Mouse (Mus musculus): ENCODE measurements around the gene Ccdc80. TPM values are rescaled to one million over a fixed set of nuclear protein-coding genes. Genes with fewer than 3 reads are reported as not detected.

Ccdc80 gene
- 104 and 105 TPM in 2 replicates for polyA plus RNA-seq (2015; fragmentation: Nextera tagmentation; extraction: Ambion mirVana)

- Histone ChIP-seq H3K4me3 (replicated peaks; ENCODE audit: low read length) (peak within 1 kb of the TSS; percentile 47), H3K36me3 (ENCODE audit: control insufficient read depth, insufficient read depth, low read length) (no peaks in the 10 kb centered on the region), H3K9ac (ENCODE audit: low read length) (peak within 1 kb of the TSS; percentile 71), H3K4me2 (ENCODE audit: low read depth, low read length) (peak within 1 kb of the TSS; percentile 55), H3K27me3 (ENCODE audit: control insufficient read depth, insufficient read depth, low read length) (no peaks in the 10 kb centered on the region), H3K27ac (ENCODE audit: low read length) (peak within 1 kb of the TSS; percentile 83), H3K4me1 (ENCODE audit: control insufficient read depth, insufficient read depth, low read length) (peaks cover 18% of the 10 kb centered on the region; the same call in 1 of the 2 replicates), H3K9me3 (replicated peaks; ENCODE audit: control insufficient read depth, low read length) (no peaks in the 10 kb centered on the region)
- 9% methylated on average over 6 of the region's 6 CpGs for WGBS
- peak; percentile 60; the same call in 1 of the 2 replicates for ATAC-seq (ENCODE audit: insufficient read depth, low FRiP score)
These were observed at the start of gene Ccdc80 for GRCm38 (mm10) chr16:45093137-45093731. Gene Ccdc80, plus strand, starts transcription at chr16:45093402.

GRCm38 (mm10) chr16:45044844-45045243 is 48.4 kb upstream of the Ccdc80 start:
- Histone ChIP-seq H3K4me3 (replicated peaks; ENCODE audit: low read length) (no peak overlapping the region), H3K9me3 (replicated peaks; ENCODE audit: control insufficient read depth, low read length) (no peaks in the 10 kb centered on the region), H3K4me1 (ENCODE audit: control insufficient read depth, insufficient read depth, low read length) (no peaks in the 10 kb centered on the region), H3K36me3 (ENCODE audit: control insufficient read depth, insufficient read depth, low read length) (no peaks in the 10 kb centered on the region), H3K9ac (ENCODE audit: low read length) (no peak overlapping the region), H3K27ac (ENCODE audit: low read length) (no peak overlapping the region), H3K27me3 (ENCODE audit: control insufficient read depth, insufficient read depth, low read length) (no peaks in the 10 kb centered on the region), H3K4me2 (ENCODE audit: low read depth, low read length) (no peak overlapping the region)
- WGBS: 51% methylated on average over 3 of the region's 3 CpGs
- no peak for ATAC-seq (ENCODE audit: insufficient read depth, low FRiP score)

- Histone ChIP-seq H3K9me3 (replicated peaks; ENCODE audit: control insufficient read depth, low read length) (no peaks in the 10 kb centered on the region), H3K36me3 (ENCODE audit: control insufficient read depth, insufficient read depth, low read length) (no peaks in the 10 kb centered on the region), H3K27me3 (ENCODE audit: control insufficient read depth, insufficient read depth, low read length) (no peaks in the 10 kb centered on the region), H3K4me1 (ENCODE audit: control insufficient read depth, insufficient read depth, low read length) (no peaks in the 10 kb centered on the region), H3K9ac (ENCODE audit: low read length) (no peak overlapping the region), H3K4me3 (replicated peaks; ENCODE audit: low read length) (no peak overlapping the region), H3K4me2 (ENCODE audit: low read depth, low read length) (no peak overlapping the region), H3K27ac (ENCODE audit: low read length) (peak overlapping the region; percentile 36; the same call in 1 of the 2 replicates)
- ATAC-seq (ENCODE audit: insufficient read depth, low FRiP score): no peak
- WGBS: 83% methylated on average over 7 of the region's 7 CpGs
These were observed 36.0 kb upstream of the Ccdc80 start for GRCm38 (mm10) chr16:45057222-45057621.

- Histone ChIP-seq H3K4me2 (ENCODE audit: low read depth, low read length) (no peak overlapping the region), H3K4me3 (replicated peaks; ENCODE audit: low read length) (no peak overlapping the region), H3K9me3 (replicated peaks; ENCODE audit: control insufficient read depth, low read length) (no peaks in the 10 kb centered on the region), H3K4me1 (ENCODE audit: control insufficient read depth, insufficient read depth, low read length) (no peaks in the 10 kb centered on the region), H3K9ac (ENCODE audit: low read length) (no peak overlapping the region), H3K27ac (ENCODE audit: low read length) (peak overlapping the region; percentile 36; the same call in 1 of the 2 replicates), H3K27me3 (ENCODE audit: control insufficient read depth, insufficient read depth, low read length) (no peaks in the 10 kb centered on the region), H3K36me3 (ENCODE audit: control insufficient read depth, insufficient read depth, low read length) (no peaks in the 10 kb centered on the region)
- WGBS: 57% methylated on average over 4 of the region's 4 CpGs
- ATAC-seq (ENCODE audit: insufficient read depth, low FRiP score): no peak; the same call in 1 of the 2 replicates
These were observed 35.3 kb upstream of the Ccdc80 start for GRCm38 (mm10) chr16:45057922-45058321.

GRCm38 (mm10) chr16:45061140-45061539 is 32.1 kb upstream of the Ccdc80 start:
- 45% methylated on average over 3 of the region's 3 CpGs for WGBS
- Histone ChIP-seq H3K4me2 (ENCODE audit: low read depth, low read length) (no peak overlapping the region), H3K9me3 (replicated peaks; ENCODE audit: control insufficient read depth, low read length) (no peaks in the 10 kb centered on the region), H3K27ac (ENCODE audit: low read length) (no peak overlapping the region), H3K9ac (ENCODE audit: low read length) (no peak overlapping the region), H3K4me1 (ENCODE audit: control insufficient read depth, insufficient read depth, low read length) (no peaks in the 10 kb centered on the region), H3K36me3 (ENCODE audit: control insufficient read depth, insufficient read depth, low read length) (no peaks in the 10 kb centered on the region), H3K4me3 (replicated peaks; ENCODE audit: low read length) (no peak overlapping the region), H3K27me3 (ENCODE audit: control insufficient read depth, insufficient read depth, low read length) (no peaks in the 10 kb centered on the region)
- ATAC-seq (ENCODE audit: insufficient read depth, low FRiP score): no peak

GRCm38 (mm10) chr16:45070383-45071083 is 22.7 kb upstream of the Ccdc80 start:
- 66% methylated on average over 8 of the region's 8 CpGs for WGBS
- Histone ChIP-seq H3K9me3 (replicated peaks; ENCODE audit: control insufficient read depth, low read length) (no peaks in the 10 kb centered on the region), H3K9ac (ENCODE audit: low read length) (no peak overlapping the region), H3K36me3 (ENCODE audit: control insufficient read depth, insufficient read depth, low read length) (no peaks in the 10 kb centered on the region), H3K27me3 (ENCODE audit: control insufficient read depth, insufficient read depth, low read length) (no peaks in the 10 kb centered on the region), H3K4me2 (ENCODE audit: low read depth, low read length) (no peak overlapping the region), H3K4me1 (ENCODE audit: control insufficient read depth, insufficient read depth, low read length) (no peaks in the 10 kb centered on the region), H3K4me3 (replicated peaks; ENCODE audit: low read length) (no peak overlapping the region), H3K27ac (ENCODE audit: low read length) (no peak overlapping the region)
- ATAC-seq (ENCODE audit: insufficient read depth, low FRiP score): peak; percentile 76

- Histone ChIP-seq H3K9me3 (replicated peaks; ENCODE audit: control insufficient read depth, low read length) (no peaks in the 10 kb centered on the region), H3K27me3 (ENCODE audit: control insufficient read depth, insufficient read depth, low read length) (no peaks in the 10 kb centered on the region), H3K27ac (ENCODE audit: low read length) (no peak overlapping the region), H3K9ac (ENCODE audit: low read length) (no peak overlapping the region), H3K36me3 (ENCODE audit: control insufficient read depth, insufficient read depth, low read length) (no peaks in the 10 kb centered on the region), H3K4me3 (replicated peaks; ENCODE audit: low read length) (no peak overlapping the region), H3K4me1 (ENCODE audit: control insufficient read depth, insufficient read depth, low read length) (no peaks in the 10 kb centered on the region), H3K4me2 (ENCODE audit: low read depth, low read length) (no peak overlapping the region)
- 73% methylated on average over 2 of the region's 2 CpGs for WGBS
- no peak for ATAC-seq (ENCODE audit: insufficient read depth, low FRiP score)
These were observed 21.8 kb upstream of the Ccdc80 start for GRCm38 (mm10) chr16:45071424-45071823.

GRCm38 (mm10) chr16:45077517-45078080 is 15.6 kb upstream of the Ccdc80 start:
- 80% methylated on average over 6 of the region's 6 CpGs for WGBS
- Histone ChIP-seq H3K27ac (ENCODE audit: low read length) (no peak overlapping the region), H3K9ac (ENCODE audit: low read length) (no peak overlapping the region), H3K4me3 (replicated peaks; ENCODE audit: low read length) (no peak overlapping the region), H3K4me2 (ENCODE audit: low read depth, low read length) (no peak overlapping the region), H3K27me3 (ENCODE audit: control insufficient read depth, insufficient read depth, low read length) (no peaks in the 10 kb centered on the region), H3K9me3 (replicated peaks; ENCODE audit: control insufficient read depth, low read length) (no peaks in the 10 kb centered on the region), H3K36me3 (ENCODE audit: control insufficient read depth, insufficient read depth, low read length) (no peaks in the 10 kb centered on the region), H3K4me1 (ENCODE audit: control insufficient read depth, insufficient read depth, low read length) (no peaks in the 10 kb centered on the region)
- no peak for ATAC-seq (ENCODE audit: insufficient read depth, low FRiP score)

- ATAC-seq (ENCODE audit: insufficient read depth, low FRiP score): no peak
These were observed 13.9 kb upstream of the Ccdc80 start for GRCm38 (mm10) chr16:45079322-45079721.

More at GRCm38 (mm10) chr16:45079322-45079721, 13.9 kb upstream of the Ccdc80 start:
- H3K4me2 ChIP-seq (ENCODE audit: low read depth, low read length): no peak overlapping the region
- H3K9me3 ChIP-seq (replicated peaks; ENCODE audit: control insufficient read depth, low read length): no peaks in the 10 kb centered on the region
- H3K27me3 ChIP-seq (ENCODE audit: control insufficient read depth, insufficient read depth, low read length): no peaks in the 10 kb centered on the region
- no peak overlapping the region for H3K4me3 ChIP-seq (replicated peaks; ENCODE audit: low read length)
- WGBS: 28% methylated on average over 2 of the region's 2 CpGs
- no peak overlapping the region for H3K9ac ChIP-seq (ENCODE audit: low read length)
- no peaks in the 10 kb centered on the region for H3K4me1 ChIP-seq (ENCODE audit: control insufficient read depth, insufficient read depth, low read length)
- H3K36me3 ChIP-seq (ENCODE audit: control insufficient read depth, insufficient read depth, low read length): no peaks in the 10 kb centered on the region
- H3K27ac ChIP-seq (ENCODE audit: low read length): no peak overlapping the region

All from stomach, embryonic 16.5 days (tissue).